Mouse (Mus musculus) left cerebral cortex, postnatal 14 days (tissue): ENCODE measurements around the gene Tead1. TPM values are rescaled to one million over a fixed set of nuclear protein-coding genes. Genes with fewer than 3 reads are reported as not detected.
A peak's percentile ranks its signal among the peaks of the same experiment; 100 is the strongest.

Experiments
- DNase-seq, 2 experiments: peaks; one replicate each; pipeline ENCODE4 v3.0.0; 2021 to 2022; ENCODE audit warnings: low spot score in 2 of 2, mixed read lengths in 1 of 2
- intact Hi-C: fragments of 180-260 bp; cut with DNase I; formaldehyde crosslinking; loops from one replicate; pipeline ENCODE4 v1.15.1; 2025
- total RNA-seq, 2 experiments: library from RNA; stranded (reverse); gene quantifications; 2 replicates each; pipeline ENCODE4 v1.2.3; 2021

Gene Tead1
- total RNA-seq, 2 experiments from 2014 or later, result 14.3 to 15.8 TPM

DNA sequence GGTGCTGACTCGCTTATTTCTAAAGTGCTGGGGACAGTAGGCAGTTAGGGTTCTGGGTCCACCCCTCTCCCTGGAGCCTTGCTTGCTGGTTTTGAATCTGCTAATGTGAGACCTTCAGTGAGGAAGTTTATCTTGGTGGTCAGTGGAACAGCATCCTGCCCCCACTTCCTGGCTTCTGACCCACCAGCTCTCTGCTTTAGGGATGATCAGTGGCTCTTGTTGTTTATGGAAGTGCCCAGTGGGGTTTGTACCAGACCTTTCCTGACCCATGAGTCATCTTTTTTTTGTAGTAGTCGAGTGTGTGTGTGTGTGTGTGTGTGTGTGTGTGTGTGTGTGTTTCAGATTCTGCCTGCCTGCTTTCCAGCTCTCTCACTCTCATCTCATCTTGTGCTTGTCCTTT lies 38.6 kb downstream of the Tead1 start:
- no peak for DNase-seq
- intact Hi-C loops, result no loop called here

DNA sequence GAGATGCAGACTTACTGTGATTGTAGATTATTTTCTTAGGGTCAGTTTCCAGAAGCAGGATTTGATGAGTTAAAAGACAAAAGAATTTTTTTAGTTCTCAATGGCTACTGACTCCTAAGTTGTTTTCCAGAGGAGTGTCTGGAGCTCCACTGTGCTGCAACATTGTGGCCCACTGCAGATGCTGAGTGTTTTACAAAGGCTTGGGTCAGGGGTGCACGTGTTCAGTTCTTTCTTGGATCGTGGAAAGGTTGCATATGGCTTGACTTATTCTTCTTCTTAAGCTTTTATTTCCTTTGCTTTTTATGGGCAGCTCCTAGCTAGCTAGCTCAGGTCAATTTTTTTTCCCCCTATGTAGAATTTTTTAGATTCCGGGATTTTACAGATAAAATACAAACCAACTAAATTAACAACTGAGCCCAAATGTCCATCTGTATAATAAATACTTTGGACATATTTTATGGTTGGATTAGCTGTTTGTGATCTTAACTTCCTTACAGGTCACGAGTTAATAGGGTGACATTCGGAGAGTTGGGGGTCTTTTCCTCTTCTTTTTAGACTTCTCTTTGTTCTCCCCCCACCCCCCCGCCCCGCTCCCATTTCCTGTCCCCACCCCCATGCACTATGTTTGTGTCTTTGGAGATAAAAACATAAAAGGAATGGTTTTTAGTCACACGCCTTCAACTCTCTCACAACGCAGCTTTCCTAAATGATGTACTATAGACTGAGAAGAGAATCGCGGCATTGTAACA lies 40.5 kb downstream of the Tead1 start:
- DNase-seq, result no peak
- intact Hi-C loops, result no loop called here

DNA sequence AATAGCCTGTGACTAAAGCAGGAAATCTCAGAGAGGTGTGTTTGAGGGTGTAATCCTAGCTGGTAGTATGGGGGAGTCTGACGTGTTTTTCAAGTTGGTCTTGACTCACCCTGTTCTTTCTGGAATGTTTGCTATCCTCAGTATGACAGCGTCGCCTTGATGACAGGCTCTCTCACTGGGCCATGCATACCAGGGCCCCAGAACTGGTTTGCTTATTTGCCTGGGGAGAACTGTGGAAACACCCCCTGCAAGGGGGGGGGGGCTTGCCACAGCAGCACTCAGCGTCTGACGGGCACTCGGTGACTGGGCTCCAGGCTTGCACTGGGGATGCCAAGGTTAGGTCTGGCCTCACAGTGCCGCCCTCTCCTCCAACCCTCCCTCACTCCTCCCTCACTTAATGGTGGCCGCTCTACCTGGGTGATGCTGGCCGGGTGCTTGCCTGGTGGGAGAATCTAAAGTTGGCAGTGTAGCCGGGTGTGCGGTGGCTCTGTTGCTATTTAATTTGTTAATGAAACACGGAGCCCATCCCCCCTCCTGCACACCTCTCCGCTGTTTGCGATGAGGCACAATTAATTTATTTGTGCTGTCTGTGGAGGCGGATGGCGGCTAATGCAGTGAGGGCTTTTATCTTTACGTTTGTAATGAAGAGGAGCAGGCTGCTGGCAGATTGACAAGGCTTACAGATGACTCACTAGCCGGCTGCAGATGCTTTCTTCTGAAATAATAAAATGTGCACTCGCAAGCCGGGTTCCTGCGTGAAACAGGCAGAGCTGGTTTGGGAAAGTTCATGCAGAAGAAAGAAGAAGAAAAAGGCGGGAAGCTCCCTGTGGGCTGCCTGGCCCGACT lies 41.2 kb downstream of the Tead1 start:
- peak; percentile 46 to 66 for DNase-seq
- intact Hi-C loops, result no loop called here

DNA sequence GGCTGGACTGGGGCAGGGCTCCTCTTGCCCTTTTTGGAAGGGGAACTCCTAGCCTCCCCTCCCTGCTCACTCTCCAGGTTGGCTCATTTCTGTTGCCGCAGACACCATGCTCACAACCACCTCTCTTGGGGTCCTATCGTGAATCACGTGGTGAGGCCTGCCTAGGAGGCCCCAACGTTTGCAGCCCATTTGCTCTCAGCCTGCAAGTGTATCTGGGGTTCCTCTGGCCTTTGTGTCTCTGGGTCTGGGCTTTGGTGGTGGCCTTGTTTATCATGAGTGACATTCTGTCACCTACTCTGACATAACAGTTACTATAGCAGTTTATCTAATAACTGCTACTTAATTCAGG lies 41.8 kb downstream of the Tead1 start:
- intact Hi-C loops, result no loop called here
- DNase-seq, result no peak

DNA sequence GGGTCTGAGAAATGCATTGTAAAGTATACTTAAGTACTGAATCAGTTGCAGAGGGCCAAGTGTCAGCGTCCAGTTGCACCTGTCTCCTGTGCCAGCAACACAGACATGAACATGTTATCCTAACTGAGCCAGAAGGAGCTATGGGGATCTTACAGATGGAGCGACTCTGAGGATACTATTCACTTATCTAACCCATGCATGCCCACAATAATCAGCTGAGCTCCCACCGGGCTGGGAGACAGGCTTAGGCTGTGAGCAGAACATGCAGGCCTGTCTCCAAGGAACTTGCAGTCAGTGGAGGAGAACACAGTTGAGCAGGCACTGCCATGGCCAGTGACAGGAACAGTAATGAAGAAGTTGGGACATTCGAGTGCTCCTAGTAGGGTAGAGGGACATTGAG lies 42.7 kb downstream of the Tead1 start:
- intact Hi-C loops, result no loop called here
- DNase-seq, result no peak

GRCm38 (mm10) chr7:112728399-112728798 lies 49.3 kb downstream of the Tead1 start:
- DNase-seq, result no peak
- intact Hi-C loops, result no loop called here

- DNase-seq, result no peak
- intact Hi-C loops, result no loop called here
Measured at GRCm38 (mm10) chr7:112730209-112730608, 51.1 kb downstream of the Tead1 start.

DNA sequence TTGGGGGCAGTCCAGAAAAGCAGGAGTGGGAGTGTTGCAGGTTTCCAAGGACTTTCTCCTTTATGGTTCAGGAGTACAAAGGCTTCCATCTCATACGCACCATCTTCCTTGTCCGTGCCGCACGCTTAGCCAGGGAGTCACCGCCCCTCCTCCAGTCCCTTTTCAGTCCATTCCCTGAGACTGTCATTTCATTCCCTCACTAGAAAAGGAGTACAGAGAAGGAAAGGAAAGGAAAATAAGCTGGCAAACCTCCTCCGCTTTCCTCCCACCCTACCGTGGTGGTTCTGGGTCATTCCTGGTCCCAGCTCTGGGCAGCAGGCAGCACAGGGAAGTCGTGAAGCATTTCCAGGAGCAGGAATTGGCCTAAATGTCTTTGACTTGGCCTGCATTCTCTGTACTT lies 52.5 kb downstream of the Tead1 start:
- intact Hi-C loops, result no loop called here
- no peak for DNase-seq

- intact Hi-C loops, result no loop called here
- DNase-seq, result no peak
Measured at GRCm38 (mm10) chr7:112739174-112739573, 60.1 kb downstream of the Tead1 start.

- DNase-seq, result no peak
- intact Hi-C loops, result no loop called here
Measured at GRCm38 (mm10) chr7:112741790-112742189, 62.7 kb downstream of the Tead1 start.

DNA sequence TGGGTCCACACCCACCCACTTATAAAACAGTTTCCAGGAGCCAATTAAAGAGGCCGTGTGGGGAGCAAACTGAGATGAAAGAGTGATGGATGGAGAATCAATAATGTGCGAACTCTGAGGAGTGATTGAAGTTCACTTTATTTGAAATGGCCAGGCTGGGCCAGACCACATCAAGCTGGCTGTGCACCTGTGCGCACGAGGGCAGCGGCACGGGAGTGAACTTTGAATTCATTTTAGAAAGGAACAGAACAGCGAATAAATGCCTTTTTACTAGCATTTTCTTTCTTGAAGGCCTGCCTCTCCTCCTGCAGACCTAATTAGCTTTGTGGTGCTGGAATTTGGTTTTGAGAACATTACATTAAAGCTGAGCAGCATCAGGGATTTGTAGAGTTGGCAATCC lies 63.9 kb downstream of the Tead1 start:
- intact Hi-C loops, result no loop called here

DNA sequence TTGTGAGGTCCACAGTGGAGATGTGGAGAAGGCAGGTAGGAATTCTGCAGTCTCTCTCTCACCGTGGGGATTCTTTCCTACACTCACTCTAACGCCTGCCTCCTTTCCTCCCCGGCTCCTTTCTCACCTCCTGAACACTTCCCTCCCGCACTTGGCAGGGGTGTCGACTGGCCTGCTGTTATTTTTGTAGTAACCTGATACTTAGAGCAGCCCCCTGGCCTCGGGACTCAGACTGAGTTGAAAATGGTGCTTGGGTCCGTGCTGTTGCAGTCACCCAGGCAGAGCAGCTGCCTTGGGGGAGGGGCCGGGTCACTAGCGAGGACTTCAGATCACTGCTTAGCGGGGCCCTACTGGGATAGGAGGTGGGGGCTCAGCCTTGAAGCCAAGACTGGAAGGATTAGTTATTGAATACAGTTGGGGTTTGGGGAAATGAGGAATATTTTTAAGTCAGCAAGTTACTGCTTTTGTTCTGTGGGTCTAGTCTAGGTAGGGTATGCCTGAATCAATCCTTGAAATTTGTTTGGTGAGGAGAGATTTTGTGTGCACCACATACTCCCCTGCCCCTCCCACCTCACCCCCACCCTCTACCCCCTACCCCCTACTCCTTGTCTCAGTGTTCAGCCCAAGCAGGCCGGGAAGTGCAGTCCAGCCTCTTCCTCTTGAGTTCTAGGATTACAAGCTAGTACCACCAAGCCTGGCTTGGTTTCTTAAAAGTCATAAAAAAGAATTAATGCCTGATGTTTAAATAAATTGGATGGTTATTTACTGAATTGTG lies 64.7 kb downstream of the Tead1 start:
- intact Hi-C loops, result no loop called here
- no peak for DNase-seq

More for the DNA sequence above, 63.9 kb downstream of the Tead1 start:
- no peak for DNase-seq

GRCm38 (mm10) chr7:112747187-112747586 lies 68.1 kb downstream of the Tead1 start:
- DNase-seq, result no peak
- intact Hi-C loops, result no loop called here

- intact Hi-C loops, result no loop called here
- DNase-seq, result no peak
Measured at GRCm38 (mm10) chr7:112747836-112748235, 68.7 kb downstream of the Tead1 start.

DNA sequence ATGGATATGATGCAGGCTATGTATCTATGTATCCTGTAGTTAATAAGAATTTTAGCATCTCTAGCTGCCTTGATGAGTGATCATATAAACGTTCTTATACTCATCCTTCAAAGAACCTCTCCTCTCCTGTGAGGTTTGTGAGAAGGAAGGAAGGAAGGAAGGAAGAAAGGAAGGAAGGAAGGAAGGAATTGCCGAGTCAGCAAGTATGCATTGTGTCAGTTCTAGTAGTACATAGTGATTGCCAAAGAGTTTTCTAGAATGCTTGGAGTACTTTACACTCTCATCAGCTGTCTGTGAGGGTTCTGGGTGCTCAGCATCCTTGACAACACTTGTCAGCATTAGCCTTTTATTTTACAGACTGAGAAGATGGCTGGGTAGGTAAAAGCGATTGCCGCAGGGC lies 69.2 kb downstream of the Tead1 start:
- intact Hi-C loops, result no loop called here
- no peak for DNase-seq

GRCm38 (mm10) chr7:112750101-112750500 lies 71.0 kb downstream of the Tead1 start:
- intact Hi-C loops, result no loop called here
- no peak for DNase-seq

DNA sequence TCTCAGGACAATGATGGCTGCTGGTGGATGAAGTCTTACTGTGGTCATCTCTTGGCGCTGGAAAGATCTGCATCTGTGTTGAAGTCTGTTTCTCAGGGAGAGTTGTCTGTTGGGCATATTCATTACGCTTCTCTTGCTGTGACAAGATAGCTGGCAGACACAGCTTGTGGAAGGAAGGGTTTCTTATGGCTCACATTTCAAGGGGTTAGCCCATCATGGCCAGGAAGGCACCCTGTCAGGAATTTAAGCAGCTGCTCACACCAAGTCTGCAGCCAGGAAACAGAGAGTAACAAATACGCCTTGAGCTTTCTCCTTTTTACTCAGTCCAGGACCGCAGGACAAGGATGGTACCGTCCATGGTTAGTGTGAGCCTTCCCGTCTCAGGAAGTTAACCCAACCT lies 73.2 kb downstream of the Tead1 start:
- DNase-seq, result no peak
- intact Hi-C loops, result no loop called here

DNA sequence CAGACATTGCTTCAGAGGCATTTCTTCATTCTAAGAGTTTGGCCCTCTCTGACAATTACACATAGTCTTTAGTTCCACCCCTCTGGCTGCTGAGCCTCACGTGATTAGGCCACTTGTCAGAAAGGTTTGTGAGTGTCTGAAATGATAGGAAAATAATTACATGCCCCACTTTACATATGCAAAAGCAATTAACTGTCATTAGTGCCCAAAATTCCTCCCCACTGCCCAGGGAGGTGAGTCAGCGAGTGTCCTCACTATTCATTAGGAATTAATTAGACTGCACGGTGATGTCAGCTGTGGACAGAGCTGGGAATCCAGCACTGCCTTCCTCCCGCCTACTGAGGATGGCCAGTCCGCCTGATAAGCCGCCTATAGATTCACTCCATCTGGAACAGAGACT lies 74.2 kb downstream of the Tead1 start:
- intact Hi-C loops, result no loop called here

DNA sequence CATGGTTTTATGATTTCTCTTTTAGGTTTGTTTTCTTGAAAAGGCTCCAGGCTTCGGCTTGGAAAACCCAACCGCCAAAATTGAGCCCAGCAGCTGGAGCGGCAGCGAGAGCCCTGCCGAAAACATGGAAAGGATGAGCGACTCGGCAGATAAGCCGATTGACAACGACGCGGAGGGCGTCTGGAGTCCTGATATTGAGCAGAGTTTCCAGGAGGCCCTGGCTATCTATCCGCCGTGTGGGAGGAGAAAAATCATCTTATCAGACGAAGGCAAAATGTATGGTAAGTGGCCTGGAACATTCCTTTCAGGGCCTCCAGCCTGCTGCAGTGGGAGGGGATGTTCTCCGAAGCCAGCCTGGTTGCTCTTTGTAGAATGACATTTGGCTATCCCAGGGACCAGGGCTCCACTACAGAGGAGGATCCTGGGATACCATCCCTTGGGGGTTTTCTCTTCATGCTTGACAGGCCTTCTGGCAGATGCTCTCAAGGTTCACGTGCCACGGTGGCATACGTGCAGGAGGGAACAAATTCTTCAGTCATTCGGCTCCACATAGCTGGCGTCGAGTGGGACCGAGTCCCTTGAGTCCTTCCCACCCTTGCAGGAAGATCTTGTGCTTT lies 80.3 kb downstream of the Tead1 start:
- intact Hi-C loops, result no loop called here
- no peak for DNase-seq

More for the DNA sequence above, 74.2 kb downstream of the Tead1 start:
- DNase-seq, result no peak

- intact Hi-C loops, result no loop called here
- DNase-seq, result no peak
Measured at GRCm38 (mm10) chr7:112760293-112760692, 81.2 kb downstream of the Tead1 start.
